Mouse (Mus musculus) G1E (cell line): ENCODE measurements around the gene Pbx1. TPM values are rescaled to one million over a fixed set of nuclear protein-coding genes. Genes with fewer than 3 reads are reported as not detected.

ENCODE experiments used
- ATAC-seq: 2 replicates; pipeline ENCODE4 v1.8.0; 2016; ENCODE audit warnings: mild to moderate bottlenecking; ENCODE audit not compliant: insufficient number of reproducible peaks, poor library complexity, low FRiP score, severe bottlenecking; ENCODE audit errors: extremely low read depth
- DNase-seq: peaks from one replicate; pipeline ENCODE4 v3.0.0; 2012; ENCODE audit warnings: low spot score
- H3K27me3 ChIP-seq: 2 replicates; pipeline ENCODE4 v1.6.1; 2012; ENCODE audit warnings: mild to moderate bottlenecking, low read length, inconsistent platforms; ENCODE audit not compliant: insufficient read depth
- H3K36me3 ChIP-seq: replicated peaks from 2 replicates; pipeline ENCODE3; 2012; ENCODE audit warnings: mild to moderate bottlenecking, inconsistent platforms
- H3K4me1 ChIP-seq: 2 replicates; pipeline ENCODE4 v1.6.1; 2012; ENCODE audit warnings: low read depth, low read length, inconsistent platforms, mixed read lengths; ENCODE audit not compliant: insufficient read depth
- H3K4me3 ChIP-seq: 2 replicates; pipeline ENCODE4 v1.5.1; 2012; ENCODE audit warnings: low read depth, mild to moderate bottlenecking, inconsistent platforms, low read length, moderate library complexity, mixed read lengths
- H3K9me3 ChIP-seq: replicated peaks from 2 replicates; pipeline ENCODE4 v1.6.1; 2012; ENCODE audit warnings: inconsistent platforms
- CTCF ChIP-seq: IDR thresholded peaks from 2 replicates; pipeline ENCODE4 v1.5.1; 2012; ENCODE audit warnings: low read depth, low read length, inconsistent platforms, mixed read lengths
- GATA1 ChIP-seq: IDR thresholded peaks from 2 replicates; pipeline ENCODE4 v1.6.1; 2012; ENCODE audit warnings: borderline replicate concordance, low read length, inconsistent platforms, mixed read lengths
- GATA2 ChIP-seq: IDR thresholded peaks from 2 replicates; pipeline ENCODE4 v1.6.1; 2012; ENCODE audit warnings: low read depth, low read length, inconsistent platforms, borderline replicate concordance
- POLR2AphosphoS5 ChIP-seq: IDR thresholded peaks from 2 replicates; pipeline ENCODE4 v1.6.1; 2012; ENCODE audit warnings: low read depth, low read length, inconsistent platforms; ENCODE audit not compliant: insufficient replicate concordance
- TAL1 ChIP-seq: conservative IDR thresholded peaks from 2 replicates; pipeline ENCODE4 v1.6.1; 2012; ENCODE audit warnings: low read depth, low read length, inconsistent platforms, mixed read lengths
- polyA plus RNA-seq: library from polyadenylated mRNA; stranded (reverse); fragments of >175 nt; gene quantifications from 2 replicates; pipeline ENCODE4 v1.2.3, GENCODE M21; 2012
- total RNA-seq, 2 experiments: library from RNA; stranded (forward) in 1 of 2; stranded (reverse) in 1 of 2; fragments of 200-1000 nt in 1 of 2; fragments of >200 nt in 1 of 2; fragmentation: Nextera tagmentation in 1 of 2; gene quantifications; 2 replicates each; pipeline ENCODE4 v1.2.3; 2014 to 2017

The Pbx1 gene
- total and polyA plus RNA-seq, 3 experiments: 0.11 to 0.23 TPM; not detected in 1

DNA sequence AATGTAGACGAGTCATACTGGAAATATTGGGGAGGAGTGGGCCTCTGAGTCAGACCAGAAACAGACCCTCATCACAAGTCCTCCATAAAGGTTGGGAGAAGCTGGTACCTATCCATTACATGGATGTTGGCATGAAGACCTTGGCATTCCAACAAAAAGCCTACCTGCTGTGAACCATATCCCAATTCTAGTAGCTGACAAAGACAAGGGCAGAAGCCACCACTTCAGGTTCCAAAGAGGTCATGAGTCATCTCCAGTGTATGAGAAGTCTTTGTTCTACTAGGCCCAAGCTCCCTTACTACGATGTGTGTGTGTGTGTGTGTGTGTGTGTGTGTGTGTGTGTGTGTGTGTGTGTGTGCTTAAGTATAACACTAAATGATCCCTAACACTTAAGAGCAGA, 160.0 kb downstream of the Pbx1 start:
- ATAC-seq: no peak
- Histone ChIP-seq H3K36me3 (no peaks in the 10 kb centered on the region), H3K27me3 (no peaks in the 10 kb centered on the region), H3K9me3 (peaks cover 40% of the 10 kb centered on the region), H3K4me3 (no peak overlapping the region), H3K4me1 (no peaks in the 10 kb centered on the region)
- no peak for DNase-seq
- TF ChIP-seq TAL1 (no peak), GATA1 (no peak), CTCF (no peak), POLR2AphosphoS5 (no peak), GATA2 (no peak)

DNA sequence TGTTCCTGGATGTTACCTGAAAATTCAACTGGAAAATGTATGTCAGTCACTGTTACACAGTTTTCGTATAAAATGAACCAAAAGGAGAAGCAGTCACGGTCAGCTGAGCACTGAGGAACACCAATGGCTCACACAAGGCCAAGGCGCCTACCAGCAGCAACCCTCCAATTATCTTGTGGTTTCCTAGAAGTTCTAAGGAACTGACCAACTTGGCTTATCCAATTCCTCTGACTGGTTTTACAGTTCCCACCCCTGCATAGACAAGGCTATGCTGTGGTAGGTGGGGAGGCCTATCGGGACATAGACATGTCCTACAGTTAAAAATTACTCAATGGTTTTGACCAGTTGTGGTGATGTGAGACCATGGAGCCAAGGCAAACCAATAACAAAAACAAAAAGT, 160.9 kb downstream of the Pbx1 start:
- H3K9me3 ChIP-seq: peaks cover 37% of the 10 kb centered on the region
- H3K36me3 ChIP-seq: no peaks in the 10 kb centered on the region
- H3K4me1 ChIP-seq: no peaks in the 10 kb centered on the region
- no peak for ATAC-seq
- H3K4me3 ChIP-seq: no peak overlapping the region
- no peaks in the 10 kb centered on the region for H3K27me3 ChIP-seq
- TF ChIP-seq TAL1: no peak
- TF ChIP-seq GATA1: no peak
- TF ChIP-seq GATA2: no peak
- no peak for TF ChIP-seq POLR2AphosphoS5
- TF ChIP-seq CTCF: no peak
- DNase-seq: no peak

DNA sequence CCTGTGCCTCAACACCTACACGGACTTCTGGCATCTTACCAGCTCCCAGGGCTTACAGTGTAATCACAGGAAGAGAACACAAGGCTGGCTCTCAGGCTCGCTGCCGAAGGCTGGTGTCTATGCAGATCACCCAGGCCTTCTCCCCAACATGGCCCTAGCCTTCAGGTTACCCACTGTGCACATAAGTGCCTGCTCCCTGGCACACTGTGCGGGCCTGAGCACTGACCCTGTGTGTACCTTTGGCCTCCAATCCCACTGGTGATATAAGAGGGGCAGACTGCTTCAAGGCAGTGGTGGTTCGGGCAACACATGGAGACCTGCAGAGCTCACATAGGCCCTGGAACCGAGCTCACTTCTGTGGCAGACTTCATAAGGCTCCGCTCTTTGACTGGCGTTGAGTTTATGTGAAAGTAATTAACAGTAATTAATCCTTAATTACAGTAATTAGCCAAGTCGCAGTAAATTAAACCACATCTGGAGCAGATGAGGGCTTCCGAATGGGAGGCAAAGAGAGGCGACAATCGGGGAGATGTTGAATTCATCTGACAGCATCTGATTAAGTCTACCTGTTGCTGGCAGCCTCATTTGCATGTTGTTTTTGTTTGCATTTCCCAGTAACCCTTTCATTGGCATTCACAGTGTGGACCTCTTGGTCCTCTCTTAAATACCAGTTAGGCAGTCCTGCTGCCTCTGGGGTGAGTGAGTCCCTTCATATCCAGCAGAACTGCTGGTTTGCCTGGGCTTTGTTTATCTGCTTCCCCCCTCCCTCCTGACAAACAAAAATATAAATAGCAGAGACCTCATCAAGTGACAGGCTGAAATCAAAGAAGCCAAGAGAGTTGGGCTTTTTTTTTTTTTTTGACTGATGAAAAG, 163.1 kb downstream of the Pbx1 start:
- Histone ChIP-seq H3K9me3 (peaks cover 40% of the 10 kb centered on the region), H3K27me3 (no peaks in the 10 kb centered on the region), H3K4me1 (no peaks in the 10 kb centered on the region), H3K4me3 (no peak overlapping the region), H3K36me3 (no peaks in the 10 kb centered on the region)
- no peak for DNase-seq
- ATAC-seq: no peak
- TF ChIP-seq POLR2AphosphoS5 (no peak), CTCF (no peak), GATA1 (no peak), TAL1 (no peak), GATA2 (no peak)

DNA sequence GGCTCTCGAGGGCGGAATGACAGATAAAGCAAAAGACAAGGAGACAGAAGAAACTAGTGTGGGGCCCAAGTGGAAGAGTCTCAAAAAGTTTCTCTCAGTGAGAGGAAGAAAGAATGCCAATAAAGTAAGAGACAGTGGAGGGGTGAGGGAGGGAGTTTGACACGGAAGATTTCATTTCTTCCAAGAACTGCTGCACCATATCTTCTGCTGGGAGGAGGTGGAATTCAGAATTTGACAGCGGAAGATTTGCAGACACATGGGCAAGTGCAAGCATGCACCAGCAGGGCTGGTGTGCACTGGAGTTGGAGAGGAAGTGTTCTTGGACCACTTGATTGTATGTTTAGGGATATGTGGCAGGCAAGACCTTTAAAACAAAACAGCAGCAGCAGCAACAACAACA, 163.8 kb downstream of the Pbx1 start:
- H3K4me1 ChIP-seq: no peaks in the 10 kb centered on the region

DNA sequence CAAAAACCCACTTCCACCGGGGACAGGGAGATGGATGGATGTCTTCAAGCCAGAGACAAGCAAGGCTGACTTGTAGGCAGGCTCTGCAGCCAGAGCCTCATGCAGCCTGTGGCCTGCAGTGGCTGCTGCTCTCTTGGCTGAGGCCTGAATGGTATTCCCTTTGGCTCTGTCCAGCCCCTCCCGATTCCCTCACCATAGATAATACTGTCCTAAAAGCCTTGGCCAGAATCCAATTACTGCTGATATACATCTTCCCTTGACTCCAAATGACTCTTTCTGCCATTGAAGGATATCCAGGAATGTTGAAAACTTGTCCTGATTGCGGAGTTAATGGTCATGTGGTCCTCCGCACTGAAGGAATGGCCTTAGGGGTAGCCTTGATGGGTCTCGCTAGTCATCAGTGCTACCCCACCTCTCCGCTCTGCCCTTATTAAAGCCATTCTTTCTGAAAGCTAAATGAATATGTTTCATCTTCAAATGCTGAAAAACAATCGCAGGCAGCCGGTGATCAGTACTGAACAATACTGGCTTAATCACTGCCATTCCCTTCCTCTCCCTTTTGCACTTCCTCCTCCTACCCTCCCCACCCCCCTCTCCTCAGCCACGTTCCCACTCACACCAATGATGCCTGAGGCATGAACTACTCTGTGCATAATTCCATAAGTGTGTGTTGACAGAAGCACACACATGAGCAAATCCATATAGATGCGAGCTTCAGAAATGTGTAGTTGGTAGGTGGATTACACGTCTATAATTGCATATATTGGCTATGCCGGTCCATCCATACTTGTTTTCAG, 166.3 kb downstream of the Pbx1 start:
- Histone ChIP-seq H3K9me3 (peaks cover 37% of the 10 kb centered on the region), H3K36me3 (no peaks in the 10 kb centered on the region), H3K4me3 (no peak overlapping the region), H3K27me3 (no peaks in the 10 kb centered on the region), H3K4me1 (no peaks in the 10 kb centered on the region)
- ATAC-seq: no peak
- no peak for TF ChIP-seq TAL1
- TF ChIP-seq GATA2: no peak
- no peak for TF ChIP-seq CTCF
- TF ChIP-seq GATA1: no peak
- TF ChIP-seq POLR2AphosphoS5: no peak
- no peak for DNase-seq

More for the DNA sequence above, 163.8 kb downstream of the Pbx1 start:
- Histone ChIP-seq H3K4me3 (no peak overlapping the region), H3K9me3 (peaks cover 40% of the 10 kb centered on the region), H3K36me3 (no peaks in the 10 kb centered on the region), H3K27me3 (no peaks in the 10 kb centered on the region)
- no peak for TF ChIP-seq POLR2AphosphoS5
- TF ChIP-seq GATA2: no peak
- no peak for TF ChIP-seq TAL1
- TF ChIP-seq CTCF: no peak
- TF ChIP-seq GATA1: no peak
- DNase-seq (no peak), ATAC-seq (no peak)

DNA sequence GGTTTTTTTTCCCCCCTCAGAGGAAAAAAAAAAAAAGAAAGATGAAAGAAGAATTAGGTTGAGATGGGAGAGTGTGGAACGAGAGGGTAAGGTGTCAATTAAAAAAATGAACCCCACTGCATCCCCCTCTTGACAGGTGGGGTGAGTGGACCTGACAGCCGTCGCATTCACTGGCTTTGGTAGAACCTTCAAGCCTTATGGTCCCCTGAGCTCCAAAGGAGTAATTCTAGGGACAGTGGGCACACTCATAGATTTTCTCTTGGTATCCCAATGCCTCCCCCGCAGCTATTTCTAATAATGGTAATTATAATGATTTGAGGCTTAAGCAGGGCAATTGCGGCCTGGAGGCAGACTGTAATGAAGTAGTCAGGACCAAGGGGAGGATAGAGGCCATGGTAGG, 167.0 kb downstream of the Pbx1 start:
- no peak for ATAC-seq
- TF ChIP-seq TAL1 (no peak), CTCF (no peak), GATA1 (no peak), POLR2AphosphoS5 (no peak), GATA2 (no peak)
- no peaks in the 10 kb centered on the region for H3K4me1 ChIP-seq
- no peaks in the 10 kb centered on the region for H3K36me3 ChIP-seq
- no peaks in the 10 kb centered on the region for H3K27me3 ChIP-seq
- no peak overlapping the region for H3K4me3 ChIP-seq
- no peak for DNase-seq
- peaks cover 40% of the 10 kb centered on the region for H3K9me3 ChIP-seq
